Mouse (Mus musculus) right cerebral cortex, postnatal 10 days (tissue): ENCODE data around the gene Tfap2a.

Experiments used
- DNase-seq, 2 experiments: peaks; one replicate each; pipeline ENCODE4 v3.0.0; 2021; ENCODE audit warnings: low spot score in 2 of 2

Tfap2a gene

DNA sequence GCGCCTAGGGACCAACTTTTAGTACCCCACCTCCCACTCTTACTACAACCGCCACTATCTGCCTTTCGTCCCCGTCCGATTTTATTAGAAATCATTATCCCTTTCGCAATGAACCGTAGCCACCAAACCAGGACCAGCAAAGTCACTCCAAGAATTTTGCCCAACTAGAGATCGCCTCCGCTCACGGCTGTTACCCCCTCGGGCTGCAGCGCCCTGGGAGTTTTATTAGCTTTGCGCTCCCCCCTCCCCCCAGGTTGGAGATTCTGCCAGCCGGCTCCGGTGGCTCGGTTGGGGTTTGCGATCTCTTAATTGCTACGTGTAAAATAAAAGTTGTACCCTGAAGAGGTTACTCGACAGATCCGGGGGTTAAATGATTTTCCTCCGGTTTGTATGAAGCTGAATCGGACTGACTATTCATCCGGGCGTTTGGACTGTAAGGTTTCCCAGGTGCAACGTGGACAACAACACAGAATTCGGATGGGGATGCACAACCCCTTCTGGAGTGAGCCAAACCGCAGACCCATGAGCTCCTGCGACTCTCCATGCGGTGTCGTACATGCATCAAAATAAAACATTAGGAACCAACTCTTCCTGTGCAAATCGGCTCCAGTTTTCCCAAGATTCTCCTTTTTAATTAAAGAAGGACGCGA is 3.7 kb downstream of the Tfap2a start:
- no peak for DNase-seq

DNA sequence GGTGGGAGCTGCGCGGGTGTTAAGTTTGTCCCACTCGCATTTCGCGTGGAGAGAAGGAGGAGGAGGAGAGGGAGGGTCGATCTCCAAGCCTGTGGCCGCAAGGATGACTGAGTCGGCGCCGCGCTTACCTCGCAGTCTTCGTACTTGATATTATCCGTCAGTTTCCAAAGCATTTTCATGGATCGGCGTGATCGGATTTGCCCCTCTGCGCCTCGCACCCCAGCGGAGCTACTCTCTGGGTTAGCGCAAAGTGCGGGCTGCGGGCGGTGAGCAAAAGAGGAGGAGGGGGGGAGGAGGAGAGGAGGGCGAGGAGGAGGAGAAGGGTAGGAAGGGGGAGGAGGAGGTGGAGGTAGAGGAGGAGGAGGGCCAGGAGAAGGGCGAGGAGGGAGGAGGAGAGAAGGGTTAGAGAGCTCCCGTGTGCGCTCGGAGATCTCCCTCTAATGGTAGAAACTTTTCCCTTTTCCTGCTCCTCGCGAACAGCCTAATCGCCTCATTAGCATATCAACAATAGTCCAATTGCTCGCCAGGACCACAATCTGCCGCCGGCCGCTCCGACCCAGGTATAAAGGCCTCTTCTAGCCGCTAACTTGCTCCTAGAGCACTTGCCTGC is 4.5 kb downstream of the Tfap2a start:
- DNase-seq, result no peak

GRCm38 (mm10) chr13:40732816-40733541 is 5.2 kb downstream of the Tfap2a start:
- no peak for DNase-seq

- no peak for DNase-seq
Observed at GRCm38 (mm10) chr13:40732085-40732484, 6.1 kb downstream of the Tfap2a start.

GRCm38 (mm10) chr13:40731179-40731841 is 6.9 kb downstream of the Tfap2a start:
- no peak for DNase-seq

DNA sequence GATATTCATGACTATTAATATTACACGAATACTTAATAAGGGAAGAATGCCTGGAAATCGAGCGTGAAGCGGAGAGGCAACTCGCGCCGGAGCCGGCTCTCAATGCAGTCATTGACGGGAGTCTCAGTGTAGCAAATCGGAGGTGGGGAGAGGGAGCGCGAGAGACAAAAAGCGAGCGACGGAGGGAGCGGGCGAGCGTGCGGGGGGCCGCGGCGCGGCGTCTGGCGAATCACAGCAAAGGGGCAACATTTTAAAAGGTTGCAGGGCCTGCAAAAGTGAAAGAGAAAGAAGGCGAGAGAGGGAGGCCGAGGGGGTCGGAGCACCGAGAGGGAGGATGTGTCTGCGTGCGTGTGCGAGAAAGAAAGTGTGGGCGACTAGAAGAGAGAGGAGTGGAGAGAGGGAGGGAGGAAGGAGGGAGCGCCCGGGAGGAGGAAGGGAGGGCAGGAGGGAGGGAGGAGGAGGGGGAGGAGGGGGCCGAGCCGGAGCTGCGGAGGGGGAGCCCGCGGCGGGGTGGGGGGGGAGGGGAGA is 7.5 kb downstream of the Tfap2a start:
- DNase-seq, result no peak

DNA sequence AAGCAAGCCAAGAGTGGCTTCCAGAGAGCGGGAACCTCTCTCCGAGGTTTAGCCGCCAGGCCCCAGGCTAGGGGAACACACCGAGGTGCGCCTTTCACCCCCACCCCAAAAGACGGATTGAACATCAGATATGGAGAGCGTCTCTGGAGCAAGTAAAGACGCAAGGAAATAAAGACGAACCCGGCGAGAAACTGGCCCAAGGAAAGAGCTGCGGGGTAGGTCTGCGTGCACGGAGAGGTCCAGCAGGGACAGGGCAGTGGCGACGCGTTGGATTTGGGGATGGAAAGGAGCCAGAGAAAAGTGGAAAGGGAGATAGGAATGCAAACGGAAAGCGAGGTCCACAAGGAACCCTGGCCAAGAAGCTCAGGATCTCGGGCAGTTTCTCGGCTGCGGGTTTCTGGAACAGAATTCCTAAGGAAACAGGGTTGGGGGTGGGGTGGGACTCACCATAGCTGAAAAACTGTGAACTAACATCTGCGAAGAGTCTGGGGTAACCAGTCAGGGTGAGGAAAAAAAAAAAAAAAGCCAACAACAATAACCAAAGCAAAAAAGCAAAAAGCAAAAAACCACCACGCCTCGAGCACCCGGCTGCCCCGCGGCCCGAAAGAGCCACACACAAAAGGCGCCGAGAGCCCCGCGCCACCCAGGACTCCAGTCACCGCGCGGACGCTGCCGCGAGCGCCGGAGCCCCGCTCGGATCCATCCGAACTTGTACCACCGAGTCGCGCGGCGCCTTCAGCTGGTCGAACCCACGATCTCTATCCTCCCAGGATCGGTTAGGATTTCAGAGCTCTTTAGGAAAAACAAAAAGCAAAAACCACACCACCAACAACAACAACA is 8.4 kb downstream of the Tfap2a start:
- no peak for DNase-seq

GRCm38 (mm10) chr13:40729037-40729436 is 9.1 kb downstream of the Tfap2a start:
- no peak for DNase-seq

DNA sequence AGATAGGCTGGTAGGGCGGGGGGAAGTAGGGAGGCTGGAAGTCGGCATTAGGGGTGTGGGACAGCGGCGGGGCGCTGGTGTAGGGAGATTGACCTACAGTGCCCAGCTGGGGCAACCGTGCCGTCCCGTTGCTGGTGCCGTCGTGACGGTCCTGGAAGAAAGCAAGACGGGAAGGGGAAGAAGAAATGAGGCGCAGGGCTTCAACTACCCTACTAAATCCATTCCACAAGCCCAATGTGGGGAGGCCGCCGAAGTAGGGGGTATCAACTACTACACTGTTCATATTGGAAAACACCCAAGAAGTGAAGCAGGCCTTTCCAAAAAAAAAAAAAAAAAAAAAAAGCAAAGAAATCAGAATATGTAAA is 9.6 kb downstream of the Tfap2a start:
- DNase-seq, result no peak

DNA sequence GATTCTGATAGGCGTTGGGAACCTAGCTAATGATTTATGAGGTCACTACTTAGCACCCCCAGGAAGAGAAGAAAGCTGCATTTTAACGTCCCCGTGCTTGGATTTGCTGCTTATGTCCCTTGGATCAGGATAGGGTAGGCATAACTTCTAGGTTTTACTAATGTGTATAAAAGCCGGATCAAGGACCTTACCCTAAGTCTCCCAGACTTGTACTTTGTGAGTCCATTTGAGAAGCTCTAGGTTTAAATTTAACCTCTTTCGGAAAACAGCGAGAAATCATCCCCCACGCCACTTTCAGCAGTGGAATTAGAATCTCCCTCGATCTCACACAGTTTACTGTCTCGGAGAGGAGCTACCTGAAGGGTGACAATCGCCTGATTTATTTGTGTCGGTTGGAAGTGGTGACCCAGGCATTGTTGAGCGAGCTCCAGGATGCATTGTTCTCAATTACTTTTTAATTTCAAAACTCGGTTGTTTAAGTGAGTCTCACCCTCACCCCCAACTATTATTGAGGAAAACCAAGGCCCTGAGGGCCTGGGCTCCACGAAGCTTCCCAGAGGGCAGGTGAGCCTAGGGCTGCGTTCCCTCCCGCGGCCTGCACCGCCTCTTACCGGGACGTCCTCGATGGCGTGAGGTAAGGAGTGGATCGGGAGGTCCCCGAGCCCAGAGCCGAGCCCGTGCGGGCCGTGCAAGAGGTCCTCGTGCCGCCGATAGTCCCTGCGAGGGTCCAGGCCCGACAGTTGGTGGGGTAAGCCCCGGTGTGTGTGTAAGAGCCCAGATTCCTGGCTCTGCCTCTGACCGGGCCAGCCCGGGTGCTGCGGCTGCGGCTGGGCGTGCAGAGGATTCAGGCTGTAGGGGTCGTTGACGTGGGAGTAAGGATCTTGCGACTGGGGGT is 10.2 kb downstream of the Tfap2a start:
- DNase-seq, result no peak

- DNase-seq, result no peak
Observed at GRCm38 (mm10) chr13:40725924-40726323, 12.3 kb downstream of the Tfap2a start.

GRCm38 (mm10) chr13:40723598-40723920 is 14.6 kb downstream of the Tfap2a start:
- no peak for DNase-seq

GRCm38 (mm10) chr13:40722741-40723597 is 15.2 kb downstream of the Tfap2a start:
- peak; percentile 89 to 91 for DNase-seq

- DNase-seq, result no peak
Observed at GRCm38 (mm10) chr13:40719741-40720082, 18.5 kb downstream of the Tfap2a start.

GRCm38 (mm10) chr13:40719066-40719740 is 19.0 kb downstream of the Tfap2a start:
- no peak for DNase-seq

DNA sequence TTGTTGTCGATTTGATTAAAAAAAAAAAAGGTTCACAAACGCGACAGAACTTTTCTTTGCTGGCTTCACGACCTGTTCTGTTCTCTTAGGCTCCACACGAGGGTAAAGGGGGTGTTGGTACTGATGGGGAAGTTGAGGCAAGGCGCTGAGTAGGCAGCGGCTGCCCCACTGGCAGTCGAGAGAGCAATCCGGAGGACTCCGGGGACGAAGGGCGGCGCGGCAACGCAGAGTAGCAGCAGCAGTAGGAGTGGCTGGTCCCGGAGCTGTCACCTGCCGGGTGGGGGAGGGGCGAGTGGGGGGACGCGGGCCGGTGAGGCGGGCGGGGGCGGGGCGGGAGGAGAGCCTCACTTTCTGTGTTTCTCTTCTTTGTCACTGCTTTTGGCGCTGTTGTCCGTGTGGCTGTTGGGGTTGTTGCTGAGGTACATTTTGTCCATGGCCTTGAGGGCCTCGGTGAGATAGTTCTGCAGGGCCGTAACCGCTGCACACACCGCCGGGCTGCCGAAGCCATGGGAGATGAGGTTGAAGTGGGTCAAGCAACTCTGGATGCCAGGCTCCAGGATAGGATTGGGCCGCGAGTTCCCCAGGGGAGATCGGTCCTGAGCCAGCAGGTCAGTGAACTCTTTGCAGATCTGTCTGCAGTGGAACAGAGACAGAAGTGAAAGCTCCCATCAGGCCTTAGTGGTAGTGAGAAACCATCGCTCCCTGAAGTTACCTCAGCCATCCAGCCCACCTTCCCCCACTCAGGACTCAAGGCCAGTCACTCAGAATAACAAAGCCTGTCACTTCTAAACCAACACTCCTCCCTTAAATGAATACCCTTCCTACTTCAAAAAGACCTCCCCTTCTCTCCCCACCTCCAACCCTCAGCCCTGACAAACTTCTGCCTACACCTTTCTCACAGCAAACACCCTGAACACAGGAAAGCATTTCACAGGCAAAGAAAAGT is 21.1 kb downstream of the Tfap2a start:
- no peak for DNase-seq

GRCm38 (mm10) chr13:40714531-40714930 is 23.6 kb downstream of the Tfap2a start:
- DNase-seq, result no peak

DNA sequence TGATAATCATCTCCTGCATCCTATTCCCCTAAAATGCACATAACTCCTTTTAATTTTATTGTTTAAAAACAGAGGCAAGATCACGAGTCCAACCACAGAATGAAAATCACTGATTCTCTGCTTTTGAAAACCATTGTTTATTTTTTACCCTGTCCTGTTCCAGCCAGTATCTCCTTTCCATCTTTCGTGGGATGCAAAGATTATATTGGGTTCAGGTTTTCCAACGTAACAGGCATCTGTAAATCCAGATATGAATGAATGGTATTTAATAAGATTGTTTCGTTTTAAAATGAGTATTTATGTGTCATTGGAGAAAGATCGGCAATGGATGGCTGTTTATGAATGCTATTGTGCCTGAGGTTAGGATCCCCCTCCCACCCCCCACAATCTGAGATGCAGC is 24.5 kb downstream of the Tfap2a start:
- DNase-seq, result no peak
